Mouse (Mus musculus) olfactory bulb, adult 2 months (tissue): ENCODE data around the gene Myo18a.

Experiments
- CTCF ChIP-seq: fragments of 200-500 bp; IDR thresholded peaks from 2 replicates; pipeline ENCODE4 v1.5.1; 2012; ENCODE audit warnings: low read depth, mild to moderate bottlenecking, low read length, moderate library complexity; ENCODE audit not compliant: insufficient read depth
- POLR2A ChIP-seq: fragments of 200-500 bp; IDR thresholded peaks from 2 replicates; pipeline ENCODE4 v1.6.1; 2012; ENCODE audit warnings: mild to moderate bottlenecking, low read depth, low read length, moderate library complexity; ENCODE audit not compliant: insufficient read depth

DNA sequence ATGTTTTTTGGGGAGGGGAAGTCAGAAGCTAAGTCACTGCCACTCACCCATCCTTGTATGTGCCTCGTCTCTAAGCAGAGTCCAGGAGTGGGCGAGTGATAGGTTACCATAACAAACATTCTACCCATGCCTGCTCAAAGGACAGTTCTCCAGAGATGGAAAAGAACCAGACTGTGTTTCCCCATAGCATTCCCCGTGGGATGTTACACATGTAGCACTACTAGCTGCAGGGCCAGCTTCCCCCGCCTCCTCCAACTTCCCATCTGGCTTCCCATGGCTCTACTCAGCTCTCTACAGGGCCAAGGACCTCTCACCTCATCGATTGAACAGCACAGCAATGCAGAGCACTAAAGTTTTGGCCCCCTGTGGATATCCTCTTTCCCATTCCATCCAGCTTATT is 32.2 kb downstream of the Myo18a start:
- TF ChIP-seq POLR2A (no peak), CTCF (no peak)
